Mouse (Mus musculus) ES-E14 (cell line): ENCODE measurements around the gene Ksr2.

Source experiments
- HCFC1 ChIP-seq: IDR thresholded peaks from 2 replicates; pipeline ENCODE4 v1.6.1; 2012; ENCODE audit warnings: low read length, inconsistent platforms, borderline replicate concordance; ENCODE audit not compliant: insufficient read depth
- MAFK ChIP-seq: IDR thresholded peaks from 2 replicates; pipeline ENCODE4 v1.6.1; 2014; ENCODE audit warnings: mild to moderate bottlenecking, low read depth, low read length, inconsistent platforms; ENCODE audit not compliant: insufficient read depth
- ZNF384 ChIP-seq: IDR thresholded peaks from 2 replicates; pipeline ENCODE4 v1.6.1; 2012; ENCODE audit warnings: low read depth, low read length, inconsistent platforms

DNA sequence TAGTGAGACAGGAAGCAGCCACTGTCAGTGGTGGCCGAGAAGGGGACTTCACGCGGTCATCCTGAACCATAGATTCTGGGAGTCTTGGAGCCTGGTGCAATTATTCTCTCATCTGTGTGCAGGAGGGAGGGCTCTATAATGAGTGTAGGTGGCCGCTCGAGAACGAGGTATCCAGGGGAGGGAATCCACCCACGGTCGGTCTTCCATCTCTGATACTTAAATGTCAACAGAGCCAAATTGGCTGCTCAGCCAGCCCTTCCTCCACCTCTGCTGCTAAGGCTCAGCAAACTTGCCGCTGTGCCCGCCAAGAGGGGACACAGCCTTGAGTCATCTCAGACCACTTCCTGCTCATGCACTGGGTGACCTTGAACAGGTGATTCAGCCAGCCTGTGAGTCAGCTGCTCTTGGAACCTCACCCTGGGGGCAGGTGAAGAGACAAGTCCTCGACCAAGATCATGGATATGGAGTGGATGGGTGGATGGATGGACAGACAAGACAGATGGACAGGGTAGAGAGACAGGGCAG lies 330.9 kb downstream of the Ksr2 start:
- no peak for TF ChIP-seq MAFK
- no peak for TF ChIP-seq ZNF384
- TF ChIP-seq HCFC1: no peak
